Mouse (Mus musculus): ENCODE data around the gene Rmnd5a.

DNA sequence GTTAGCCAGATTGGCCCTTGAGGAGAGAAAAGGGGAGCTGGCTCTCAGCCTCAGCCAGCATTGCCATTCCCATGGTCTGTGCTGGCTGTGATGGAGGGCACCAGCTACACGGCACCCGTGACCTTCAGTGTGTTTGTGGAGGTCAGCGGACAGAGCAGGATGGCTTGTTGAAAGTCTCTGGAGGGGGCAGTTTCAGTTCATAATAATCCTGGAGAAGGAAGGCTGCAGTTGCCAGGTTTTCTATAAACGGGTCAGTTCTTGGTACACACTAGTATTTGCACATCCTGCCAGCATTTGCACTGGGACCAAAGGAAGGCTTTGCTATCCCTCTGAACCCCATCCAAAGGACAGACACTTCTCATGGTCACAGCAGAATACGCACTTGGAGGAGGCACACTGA is 44.8 kb upstream of the Rmnd5a start:
- no peak for TF ChIP-seq CTCF (IDR thresholded peaks at IDR 0.05; ENCODE audit: borderline replicate concordance, insufficient read depth, low read length)
- TF ChIP-seq POLR2A (IDR thresholded peaks at IDR 0.05; ENCODE audit: low read depth, low read length), result no peak

Measured in embryonic fibroblast, embryonic 13.5 days (primary cell).